Mouse (Mus musculus) G1E (cell line): ENCODE data around the gene Mtpn. TPM values are rescaled to one million over a fixed set of nuclear protein-coding genes. Genes with fewer than 3 reads are reported as not detected.

Experiments
- ATAC-seq: 2 replicates; pipeline ENCODE4 v1.8.0; 2016; ENCODE audit warnings: mild to moderate bottlenecking; ENCODE audit not compliant: insufficient number of reproducible peaks, poor library complexity, low FRiP score, severe bottlenecking; ENCODE audit errors: extremely low read depth
- DNase-seq: peaks from one replicate; pipeline ENCODE4 v3.0.0; 2012; ENCODE audit warnings: low spot score
- H3K27me3 ChIP-seq: 2 replicates; pipeline ENCODE4 v1.6.1; 2012; ENCODE audit warnings: mild to moderate bottlenecking, low read length, inconsistent platforms; ENCODE audit not compliant: insufficient read depth
- H3K36me3 ChIP-seq: replicated peaks from 2 replicates; pipeline ENCODE3; 2012; ENCODE audit warnings: mild to moderate bottlenecking, inconsistent platforms
- H3K4me1 ChIP-seq: 2 replicates; pipeline ENCODE4 v1.6.1; 2012; ENCODE audit warnings: low read depth, low read length, inconsistent platforms, mixed read lengths; ENCODE audit not compliant: insufficient read depth
- H3K4me3 ChIP-seq: 2 replicates; pipeline ENCODE4 v1.5.1; 2012; ENCODE audit warnings: low read depth, mild to moderate bottlenecking, inconsistent platforms, low read length, moderate library complexity, mixed read lengths
- H3K9me3 ChIP-seq: replicated peaks from 2 replicates; pipeline ENCODE4 v1.6.1; 2012; ENCODE audit warnings: inconsistent platforms
- CTCF ChIP-seq: IDR thresholded peaks from 2 replicates; pipeline ENCODE4 v1.5.1; 2012; ENCODE audit warnings: low read depth, low read length, inconsistent platforms, mixed read lengths
- GATA1 ChIP-seq: IDR thresholded peaks from 2 replicates; pipeline ENCODE4 v1.6.1; 2012; ENCODE audit warnings: borderline replicate concordance, low read length, inconsistent platforms, mixed read lengths
- GATA2 ChIP-seq: IDR thresholded peaks from 2 replicates; pipeline ENCODE4 v1.6.1; 2012; ENCODE audit warnings: low read depth, low read length, inconsistent platforms, borderline replicate concordance
- POLR2AphosphoS5 ChIP-seq: IDR thresholded peaks from 2 replicates; pipeline ENCODE4 v1.6.1; 2012; ENCODE audit warnings: low read depth, low read length, inconsistent platforms; ENCODE audit not compliant: insufficient replicate concordance
- TAL1 ChIP-seq: conservative IDR thresholded peaks from 2 replicates; pipeline ENCODE4 v1.6.1; 2012; ENCODE audit warnings: low read depth, low read length, inconsistent platforms, mixed read lengths
- polyA plus RNA-seq: library from polyadenylated mRNA; stranded (reverse); fragments of >175 nt; gene quantifications from 2 replicates; pipeline ENCODE4 v1.2.3, GENCODE M21; 2012
- total RNA-seq, 2 experiments: library from RNA; stranded (forward) in 1 of 2; stranded (reverse) in 1 of 2; fragments of 200-1000 nt in 1 of 2; fragments of >200 nt in 1 of 2; fragmentation: Nextera tagmentation in 1 of 2; gene quantifications; 2 replicates each; pipeline ENCODE4 v1.2.3; 2014 to 2017

Mtpn gene
- total and polyA plus RNA-seq, 3 experiments: 122 to 386 (median 149) TPM

DNA sequence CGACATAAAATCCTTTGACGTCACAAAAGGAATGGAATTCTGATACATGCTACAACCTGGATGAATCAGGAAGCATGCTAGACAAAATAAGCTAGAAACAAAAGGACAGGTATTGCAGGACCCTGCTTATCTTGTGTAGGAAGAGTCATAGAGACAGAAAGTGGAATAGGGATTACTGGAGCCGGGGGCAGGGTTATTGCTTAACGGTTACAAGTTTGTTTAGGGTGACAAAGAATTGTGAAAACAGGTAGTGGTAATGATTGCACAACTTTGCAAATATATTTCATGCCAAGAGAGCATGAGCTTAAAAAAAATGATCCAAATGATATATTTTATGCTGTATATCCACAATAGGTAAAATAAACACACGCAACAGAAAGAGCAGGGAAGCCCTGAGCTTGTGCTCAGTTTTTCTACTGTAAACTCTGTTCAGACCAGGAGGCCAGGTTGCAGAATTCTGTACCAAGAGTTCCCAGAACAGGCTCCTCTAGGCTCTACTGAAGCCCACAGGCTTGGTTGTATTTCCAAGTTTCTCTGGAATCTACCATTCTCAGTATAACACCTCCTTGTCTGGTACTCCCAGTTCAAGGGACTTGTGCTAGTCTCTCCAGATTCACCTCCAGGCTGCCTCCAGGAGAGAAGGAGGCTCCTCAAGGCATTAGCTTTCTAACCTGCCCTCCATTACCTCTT is 39.6 kb downstream of the Mtpn start:
- H3K36me3 ChIP-seq: peaks cover 41% of the 10 kb centered on the region
- no peak overlapping the region for H3K4me3 ChIP-seq
- no peak for DNase-seq
- no peaks in the 10 kb centered on the region for H3K4me1 ChIP-seq
- H3K9me3 ChIP-seq: no peaks in the 10 kb centered on the region
- H3K27me3 ChIP-seq: no peaks in the 10 kb centered on the region
- no peak for TF ChIP-seq GATA2
- no peak for TF ChIP-seq POLR2AphosphoS5
- TF ChIP-seq GATA1: no peak
- TF ChIP-seq CTCF: no peak
- TF ChIP-seq TAL1: no peak
- ATAC-seq: no peak

DNA sequence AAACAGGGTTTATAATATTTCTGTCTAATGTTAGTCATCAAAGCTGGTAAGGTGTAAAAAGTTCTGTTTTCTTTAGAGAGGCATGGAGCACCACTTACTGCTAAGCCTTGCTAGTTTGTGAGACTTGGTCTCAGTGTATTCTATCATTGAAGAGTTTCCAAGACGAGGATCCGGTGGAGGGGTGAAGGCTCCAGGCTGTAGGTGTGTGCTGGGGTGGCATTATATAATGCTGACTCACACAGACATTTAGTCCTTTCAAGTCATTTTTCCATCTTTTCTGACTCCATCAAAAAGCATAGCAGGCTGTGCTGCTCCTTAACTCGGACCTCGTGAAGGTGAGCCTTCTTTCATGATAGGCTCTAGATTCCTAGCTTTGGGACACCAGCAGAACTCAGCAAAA is 42.3 kb downstream of the Mtpn start:
- H3K36me3 ChIP-seq: peaks cover 24% of the 10 kb centered on the region
- H3K27me3 ChIP-seq: no peaks in the 10 kb centered on the region
- no peak overlapping the region for H3K4me3 ChIP-seq
- H3K4me1 ChIP-seq: no peaks in the 10 kb centered on the region
- TF ChIP-seq GATA2 (no peak), GATA1 (no peak), CTCF (no peak), TAL1 (no peak), POLR2AphosphoS5 (no peak)
- ATAC-seq: no peak
- no peaks in the 10 kb centered on the region for H3K9me3 ChIP-seq
- no peak for DNase-seq

DNA sequence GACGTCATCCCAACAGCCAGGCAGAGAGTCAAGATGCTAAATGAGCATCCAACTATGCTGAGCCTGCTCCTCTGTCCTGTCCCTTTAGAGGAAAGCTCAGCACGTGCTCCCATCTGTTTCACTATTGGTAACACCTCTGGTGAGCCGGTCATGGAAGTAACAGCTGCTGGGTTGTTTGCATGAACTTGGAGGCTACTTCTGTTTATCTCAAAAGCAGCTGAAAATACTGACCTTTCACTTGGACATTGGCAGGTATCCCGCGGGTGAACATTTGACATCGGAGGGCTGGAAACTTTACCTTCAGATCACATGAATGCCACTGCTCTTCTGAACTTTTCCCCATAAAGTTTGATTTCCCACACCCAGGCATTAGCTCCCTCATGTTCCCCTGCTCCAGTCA is 45.8 kb downstream of the Mtpn start:
- Histone ChIP-seq H3K4me3 (no peak overlapping the region), H3K9me3 (no peaks in the 10 kb centered on the region), H3K27me3 (no peaks in the 10 kb centered on the region), H3K36me3 (peaks cover 18% of the 10 kb centered on the region), H3K4me1 (no peaks in the 10 kb centered on the region)
- DNase-seq (no peak), ATAC-seq (no peak)
- TF ChIP-seq GATA1 (no peak), POLR2AphosphoS5 (no peak), GATA2 (no peak), CTCF (no peak), TAL1 (no peak)

DNA sequence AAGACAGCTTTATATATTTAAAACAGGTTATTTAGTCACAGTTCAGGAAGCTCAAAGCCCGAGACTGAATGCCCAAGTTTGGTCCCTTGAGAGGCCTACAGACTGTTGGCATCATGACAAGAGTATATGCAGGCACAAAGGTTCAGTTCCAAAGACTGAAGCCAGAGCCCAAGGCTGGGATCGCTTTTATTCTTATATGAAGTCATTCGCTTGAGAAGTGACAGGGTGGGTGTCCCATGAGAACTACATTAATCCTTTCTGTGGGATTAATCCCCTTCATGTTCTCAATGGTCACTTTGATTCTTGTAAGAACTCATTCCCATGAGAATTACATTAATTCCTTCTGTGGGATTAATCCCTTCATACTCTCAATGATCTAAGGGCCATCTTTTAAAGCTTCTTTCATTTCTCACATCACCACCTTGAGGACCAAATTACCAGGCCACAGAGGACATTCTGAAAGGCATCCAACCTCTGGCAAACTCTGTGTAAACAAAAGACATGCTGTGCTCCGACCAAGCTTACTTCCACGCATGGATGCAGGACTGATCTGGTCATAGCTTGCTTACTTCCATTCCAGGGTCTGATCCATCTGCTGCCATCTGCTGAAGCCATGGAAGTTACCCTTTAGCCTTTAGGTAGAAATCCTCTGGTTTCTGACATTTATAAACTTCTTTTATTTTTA is 59.9 kb downstream of the Mtpn start:
- Histone ChIP-seq H3K4me3 (no peak overlapping the region), H3K36me3 (no peaks in the 10 kb centered on the region), H3K27me3 (peaks cover 5% of the 10 kb centered on the region), H3K4me1 (no peaks in the 10 kb centered on the region), H3K9me3 (no peaks in the 10 kb centered on the region)
- no peak for TF ChIP-seq TAL1
- TF ChIP-seq GATA2: no peak
- no peak for TF ChIP-seq GATA1
- TF ChIP-seq CTCF: no peak
- no peak for TF ChIP-seq POLR2AphosphoS5
- ATAC-seq (no peak), DNase-seq (no peak)

DNA sequence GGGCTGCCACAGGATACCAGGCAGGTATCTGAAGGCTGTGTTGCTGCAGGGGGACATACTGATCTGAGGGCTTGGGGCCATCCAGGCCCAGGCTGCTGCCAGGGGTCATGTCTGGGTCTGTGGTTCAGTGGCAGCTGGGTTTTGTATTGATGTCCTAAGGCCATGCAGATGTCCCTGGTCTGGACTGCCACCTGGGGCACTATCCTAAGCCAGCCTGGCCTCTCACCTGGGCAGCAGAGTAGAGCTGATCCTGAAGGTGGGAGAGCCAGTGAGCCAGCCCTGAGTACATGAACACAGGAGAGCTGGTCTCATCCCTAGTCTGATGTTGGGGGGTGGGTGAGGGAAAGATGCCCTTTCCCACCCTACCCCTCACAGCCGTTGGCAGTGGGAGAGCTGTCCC is 62.9 kb downstream of the Mtpn start:
- DNase-seq (no peak), ATAC-seq (no peak)
- Histone ChIP-seq H3K27me3 (peaks cover 2% of the 10 kb centered on the region), H3K4me1 (no peaks in the 10 kb centered on the region), H3K36me3 (no peaks in the 10 kb centered on the region), H3K4me3 (no peak overlapping the region), H3K9me3 (no peaks in the 10 kb centered on the region)
- TF ChIP-seq GATA1: no peak
- no peak for TF ChIP-seq GATA2
- no peak for TF ChIP-seq POLR2AphosphoS5
- no peak for TF ChIP-seq TAL1
- no peak for TF ChIP-seq CTCF

DNA sequence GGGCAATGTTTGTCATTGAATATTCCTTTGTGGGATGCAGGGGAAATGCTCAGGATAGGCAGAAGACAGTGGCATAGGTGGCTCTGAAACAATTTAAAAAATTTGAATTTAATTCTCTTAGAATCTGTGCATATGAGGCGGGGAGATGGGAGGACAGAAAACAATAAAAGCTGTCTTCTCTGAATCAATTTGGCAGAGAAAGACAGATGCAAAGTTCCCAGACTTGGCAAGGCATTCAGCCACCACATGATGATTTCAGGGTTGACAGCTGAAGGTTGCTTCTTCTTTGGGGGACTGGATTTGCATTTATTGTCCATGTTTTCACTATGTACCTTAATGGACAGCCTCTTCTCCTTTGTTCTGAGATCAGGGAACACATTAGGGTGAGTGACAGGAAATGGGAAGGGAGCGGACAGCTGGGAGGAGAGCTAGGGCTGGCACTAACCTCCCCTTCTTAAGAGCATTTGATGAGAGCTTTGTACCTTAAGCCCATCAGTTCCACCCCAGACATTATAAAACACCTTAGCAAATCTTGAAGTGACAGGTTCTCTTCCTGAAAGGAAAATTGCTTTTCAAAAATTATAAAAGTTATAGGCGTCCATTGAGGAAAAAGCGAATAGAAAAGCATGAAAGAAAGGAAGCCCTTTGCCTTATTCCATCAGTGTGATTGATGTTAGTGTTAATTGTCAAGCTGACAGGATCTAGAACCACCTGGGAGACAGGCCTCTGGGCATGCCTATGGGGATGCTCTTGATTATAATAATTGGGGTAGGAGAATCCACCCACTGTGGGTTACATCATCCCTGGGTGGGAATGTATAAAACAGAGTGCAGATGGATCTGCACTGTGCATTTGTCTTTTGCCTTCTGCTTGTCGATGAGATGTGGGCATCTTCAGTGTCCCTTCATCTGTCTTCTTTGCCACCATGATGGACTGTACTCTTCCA is 76.0 kb downstream of the Mtpn start:
- H3K36me3 ChIP-seq: no peaks in the 10 kb centered on the region
- peaks cover 3% of the 10 kb centered on the region; the same call in 1 of the 2 replicates for H3K9me3 ChIP-seq
- H3K27me3 ChIP-seq: no peaks in the 10 kb centered on the region
- no peak overlapping the region for H3K4me3 ChIP-seq
- H3K4me1 ChIP-seq: no peaks in the 10 kb centered on the region
- ATAC-seq (no peak), DNase-seq (no peak)
- TF ChIP-seq GATA1 (no peak), TAL1 (no peak), GATA2 (no peak), POLR2AphosphoS5 (no peak), CTCF (no peak)
